Mouse (Mus musculus) WW6 (cell line): Measurements from ENCODE around the gene Oprd1.

Experiments used
- DNase-seq: peaks from one replicate; pipeline ENCODE4 v3.0.0-alpha.2; 2013; ENCODE audit warnings: low read depth, low spot score

Oprd1 gene

DNA sequence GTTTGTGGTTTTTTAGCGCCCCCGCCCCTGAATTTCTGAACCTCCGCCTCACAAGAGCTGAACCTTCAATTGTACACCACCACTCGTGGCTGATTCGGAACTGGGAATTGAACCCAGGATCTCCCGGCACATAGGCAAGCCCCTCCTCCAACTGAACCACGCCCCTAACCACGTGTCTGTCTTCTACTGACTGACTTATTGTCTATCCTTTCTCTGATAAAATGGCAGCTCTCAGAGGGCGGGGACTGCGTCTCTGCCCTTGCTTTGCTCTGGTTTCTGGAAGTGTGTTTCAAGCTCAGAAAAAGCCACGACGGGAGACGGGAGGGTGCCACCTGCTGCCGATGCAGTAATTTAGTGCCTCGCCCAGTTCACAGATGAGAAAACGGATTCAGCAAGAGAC, 10.4 kb downstream of the Oprd1 start:
- no peak for DNase-seq

- no peak for DNase-seq
These were observed 10.9 kb downstream of the Oprd1 start for GRCm38 (mm10) chr4:132133381-132133780.

- DNase-seq, result no peak
These were observed 12.0 kb downstream of the Oprd1 start for GRCm38 (mm10) chr4:132132297-132132696.

DNA sequence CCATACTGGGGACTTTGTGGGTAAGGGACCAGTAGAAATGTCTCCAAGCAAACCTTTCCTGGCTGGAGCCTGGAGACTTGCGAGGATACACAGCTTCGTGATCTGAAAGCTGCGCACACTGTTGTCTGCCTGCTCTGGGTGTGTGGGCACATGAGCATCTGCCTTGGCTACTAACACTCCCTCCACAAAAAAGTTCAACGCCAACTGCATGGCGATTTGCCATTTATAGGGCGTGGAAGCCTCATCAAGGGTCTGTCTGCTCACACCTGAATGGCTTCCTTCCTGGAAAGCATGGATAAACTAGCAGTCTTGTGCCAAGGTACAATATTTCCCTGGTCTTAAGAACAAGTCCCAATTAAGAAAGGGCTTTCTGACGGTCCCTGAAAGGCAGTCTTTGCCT, 12.5 kb downstream of the Oprd1 start:
- no peak for DNase-seq

DNA sequence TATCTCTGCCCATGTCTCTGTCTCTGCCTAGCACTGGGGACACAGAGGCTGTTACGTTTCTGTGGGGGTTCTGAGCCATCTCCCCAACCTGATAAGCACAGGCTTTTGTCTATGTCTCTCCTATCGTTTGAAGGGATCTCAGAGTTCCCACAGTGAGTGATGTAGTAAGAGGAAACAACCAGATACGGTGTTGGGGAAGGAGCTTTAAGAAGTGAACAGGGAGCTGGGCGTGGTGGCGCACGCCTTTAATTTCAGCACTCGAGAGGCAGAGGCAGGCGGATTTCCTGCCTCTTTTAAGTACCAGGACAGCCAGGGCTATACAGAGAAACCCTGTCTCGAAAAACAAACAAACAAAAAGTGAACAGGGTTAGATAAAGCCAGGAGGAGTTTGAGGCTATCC, 13.2 kb downstream of the Oprd1 start:
- DNase-seq, result no peak

- DNase-seq, result no peak
These were observed 13.6 kb downstream of the Oprd1 start for GRCm38 (mm10) chr4:132130645-132131044.

- DNase-seq, result no peak
These were observed 14.2 kb downstream of the Oprd1 start for GRCm38 (mm10) chr4:132130134-132130533.

DNA sequence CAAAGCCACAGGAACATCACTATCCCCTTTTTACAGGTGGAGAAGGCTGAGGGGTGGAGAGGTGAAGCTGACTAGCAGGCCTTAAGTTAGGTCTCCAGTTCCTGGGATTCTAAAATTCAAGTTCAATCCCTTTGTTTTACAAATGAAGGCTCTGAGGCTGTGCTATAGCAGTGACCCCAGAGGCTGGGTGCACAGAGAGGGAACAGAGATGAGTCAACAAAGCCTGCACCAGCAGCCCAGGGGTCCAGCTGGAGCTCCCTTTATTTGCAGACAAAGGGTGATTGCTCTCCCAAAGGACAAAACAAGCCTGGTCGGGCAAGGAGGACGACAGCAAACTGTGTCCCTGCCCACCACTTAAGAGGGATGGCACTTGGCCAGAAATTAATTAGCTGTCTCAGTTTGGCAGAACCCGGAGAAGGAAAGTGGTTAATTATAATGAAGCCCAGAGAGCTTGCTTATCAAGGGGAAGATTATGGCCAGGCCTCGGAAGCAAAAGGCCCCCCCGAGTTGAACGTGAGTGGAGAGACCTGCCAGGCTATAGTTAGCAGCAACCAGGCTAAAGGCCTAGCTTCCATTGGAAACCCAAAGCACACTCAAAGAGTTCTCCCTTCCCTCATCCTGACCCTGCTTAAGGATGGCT, 15.2 kb downstream of the Oprd1 start:
- DNase-seq, result no peak

GRCm38 (mm10) chr4:132127091-132127490, 17.2 kb downstream of the Oprd1 start:
- no peak for DNase-seq

- no peak for DNase-seq
These were observed 21.1 kb downstream of the Oprd1 start for GRCm38 (mm10) chr4:132123166-132123565.

DNA sequence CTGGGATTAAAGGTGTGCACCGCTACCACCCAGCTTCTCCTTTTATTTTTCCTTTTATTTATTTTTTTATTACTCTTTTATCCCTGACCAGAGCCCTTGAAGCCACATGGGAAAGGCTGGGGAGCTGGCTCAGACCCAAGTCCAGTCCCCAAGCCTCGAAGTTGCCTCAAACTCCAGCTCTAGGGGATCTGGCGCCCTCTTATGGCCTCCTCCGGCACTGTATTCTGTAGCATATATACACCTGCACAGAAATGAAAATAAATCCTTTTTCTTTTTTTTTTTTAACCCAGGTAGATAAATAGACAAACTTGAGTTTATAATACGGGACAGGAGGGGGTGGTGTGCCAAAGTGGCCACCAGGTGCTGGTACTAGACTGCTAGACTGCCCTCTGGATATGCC, 22.6 kb downstream of the Oprd1 start:
- no peak for DNase-seq

- no peak for DNase-seq
These were observed 24.7 kb downstream of the Oprd1 start for GRCm38 (mm10) chr4:132119566-132119965.

DNA sequence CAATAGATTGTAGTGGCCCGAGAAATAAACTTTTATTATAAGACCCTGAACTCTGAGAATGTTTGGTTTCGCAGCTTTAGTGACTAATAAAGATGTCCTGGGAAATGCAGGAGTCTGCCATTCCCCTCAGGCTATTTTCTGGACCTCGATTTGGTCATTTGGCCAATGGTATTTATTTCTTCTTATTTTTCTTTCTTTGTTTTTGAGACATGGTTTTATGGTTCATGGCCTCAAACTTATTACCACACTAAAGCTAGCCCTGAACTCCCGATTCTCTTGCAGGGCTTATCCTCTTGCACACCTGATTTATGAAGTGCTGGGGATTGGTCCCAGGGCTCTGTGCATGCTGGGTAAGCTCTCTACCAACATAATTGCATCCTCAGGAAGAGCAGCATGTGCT, 28.0 kb downstream of the Oprd1 start:
- no peak for DNase-seq

GRCm38 (mm10) chr4:132113411-132114095, 30.7 kb downstream of the Oprd1 start:
- DNase-seq, result no peak

DNA sequence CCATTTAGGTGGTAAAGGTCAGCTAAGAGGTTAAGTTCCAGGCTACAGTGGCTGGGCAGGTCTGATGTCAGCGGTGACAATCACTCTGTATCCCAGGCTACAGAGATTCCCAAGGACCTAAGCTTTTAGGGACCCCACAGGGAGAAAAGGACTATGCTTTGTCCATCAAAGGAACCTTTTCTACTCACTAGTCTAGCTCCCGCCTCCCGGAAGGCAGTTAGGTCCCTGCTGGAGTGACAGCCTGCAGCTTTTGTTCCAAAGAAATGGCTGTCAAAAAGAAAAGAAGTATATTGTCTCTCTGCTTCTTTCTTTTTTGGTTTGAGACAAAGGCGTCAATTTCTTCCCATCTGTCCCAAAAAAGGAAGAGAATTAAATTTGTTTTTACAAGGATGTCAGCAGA, 33.1 kb downstream of the Oprd1 start:
- DNase-seq, result no peak

- no peak for DNase-seq
These were observed 36.1 kb downstream of the Oprd1 start for GRCm38 (mm10) chr4:132108221-132108620.

GRCm38 (mm10) chr4:132101152-132101551, 43.1 kb downstream of the Oprd1 start:
- no peak for DNase-seq

GRCm38 (mm10) chr4:132099548-132099947, 44.7 kb downstream of the Oprd1 start:
- DNase-seq, result no peak

- no peak for DNase-seq
These were observed 49.2 kb downstream of the Oprd1 start for GRCm38 (mm10) chr4:132095043-132095442.

DNA sequence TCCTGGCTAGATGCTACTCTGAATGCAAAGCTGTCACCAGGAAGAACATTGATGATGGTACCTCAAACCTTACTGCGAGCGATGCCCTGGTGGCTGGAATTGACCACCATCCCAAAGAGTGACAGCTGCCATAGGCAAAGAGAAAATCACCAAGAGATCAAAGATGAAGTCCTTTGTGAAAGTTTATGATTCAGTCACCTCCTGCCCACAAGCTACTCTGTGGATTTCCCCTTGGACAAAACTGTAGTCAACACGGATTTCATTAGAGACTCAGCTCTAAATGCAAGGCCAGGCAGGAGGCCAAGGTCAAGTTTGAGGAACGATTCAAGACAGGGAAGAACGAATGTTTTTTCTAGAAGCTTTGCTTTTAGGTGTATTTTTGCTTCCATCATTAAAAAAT, 50.4 kb downstream of the Oprd1 start:
- no peak for DNase-seq

DNA sequence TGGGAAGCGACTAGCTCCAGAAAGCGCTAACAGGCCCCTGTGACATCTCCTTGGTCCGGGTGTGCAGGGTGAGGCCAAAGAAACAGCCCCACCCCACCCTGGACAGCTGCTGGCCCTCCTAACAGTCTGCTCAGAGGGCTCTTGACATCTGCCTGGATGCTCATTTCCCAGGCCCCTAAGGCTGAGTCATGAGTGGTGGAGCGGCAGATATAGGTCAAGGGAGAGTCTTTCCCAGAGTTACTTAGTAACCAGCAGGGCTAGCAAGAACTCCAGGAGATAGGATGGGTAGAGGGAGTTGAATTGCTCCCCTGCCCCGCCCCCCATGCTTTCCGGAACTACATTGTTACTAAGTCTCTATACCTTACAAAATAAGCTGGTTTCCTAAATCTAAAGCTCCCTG, 51.1 kb downstream of the Oprd1 start:
- DNase-seq, result no peak

DNA sequence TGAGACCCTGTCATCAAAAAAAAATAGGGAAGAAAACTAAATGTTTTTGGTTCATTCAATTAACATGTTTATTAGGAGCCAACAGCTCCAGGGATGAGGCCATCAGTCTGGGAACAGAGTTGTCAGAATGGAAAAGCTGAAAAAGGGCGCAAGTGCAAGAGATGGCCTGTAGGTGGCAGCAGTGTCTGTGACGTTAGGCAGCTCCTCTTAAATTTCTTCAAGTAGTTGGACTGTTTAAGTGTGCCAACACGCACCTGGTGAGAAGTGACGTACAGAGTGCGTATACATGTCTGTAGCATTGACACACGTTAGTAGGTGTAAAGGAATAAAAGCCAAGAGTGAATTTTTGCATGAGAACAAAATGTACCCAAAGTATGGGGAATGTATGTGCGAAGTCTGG, 55.4 kb downstream of the Oprd1 start:
- no peak for DNase-seq

DNA sequence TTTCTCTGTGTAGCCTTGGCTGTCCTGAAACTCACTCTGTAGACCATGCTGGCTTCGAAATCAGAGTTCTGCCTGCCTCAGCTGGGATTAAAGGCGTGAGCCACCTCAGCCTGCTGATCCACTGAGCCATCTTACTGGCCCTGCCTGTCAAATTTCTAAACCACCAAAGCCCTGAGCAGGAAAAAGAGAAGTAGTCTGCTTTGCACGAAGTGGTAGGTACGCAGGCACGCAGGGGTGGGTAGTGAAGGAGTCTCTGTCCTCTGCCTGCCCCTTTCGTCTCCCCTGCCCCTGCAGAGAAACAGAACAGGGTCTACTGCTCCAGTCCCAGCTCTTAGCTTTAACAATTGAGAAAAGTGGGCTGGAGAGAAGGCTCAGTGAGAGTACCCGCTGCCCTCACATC, 59.2 kb downstream of the Oprd1 start:
- no peak for DNase-seq
